Mouse (Mus musculus): Measurements from ENCODE around the gene Smpd2.

The Smpd2 gene

GRCm38 (mm10) chr10:41489708-41490517 is at the start of gene Smpd2, which contains the start of gene Ppil6:
Gene Smpd2 (minus strand): TSS chr10:41490369.
Gene Ppil6 (plus strand): TSS chr10:41490439.
- DNase-seq (ENCODE audit: low spot score) = peak; percentile 96

DNA sequence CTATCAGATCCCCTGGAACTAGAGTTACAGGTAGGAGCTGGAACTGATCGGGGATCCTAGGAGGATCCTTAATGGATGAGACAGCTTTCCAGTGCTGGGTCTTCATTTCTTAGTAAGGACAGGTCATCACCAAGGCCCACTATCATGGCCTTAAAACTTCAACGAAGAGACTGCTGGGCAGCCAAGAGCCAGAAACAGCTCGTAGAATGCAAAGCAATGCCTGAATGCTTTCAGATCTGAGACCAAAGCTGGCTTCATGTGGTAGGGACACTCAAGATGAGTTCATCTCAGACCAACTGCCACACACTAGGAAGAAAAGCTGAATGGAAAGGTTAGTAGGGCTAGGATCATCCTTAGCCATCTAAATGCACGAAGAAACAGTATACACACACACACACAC is 48.8 kb upstream of the Smpd2 start:
- no peak for DNase-seq (ENCODE audit: low spot score)

GRCm38 (mm10) chr10:41537983-41538330 is 47.8 kb upstream of the Smpd2 start:
- no peak for DNase-seq (ENCODE audit: low spot score)

- no peak for DNase-seq (ENCODE audit: low spot score)
Measured at GRCm38 (mm10) chr10:41537226-41537982, 47.2 kb upstream of the Smpd2 start.

DNA sequence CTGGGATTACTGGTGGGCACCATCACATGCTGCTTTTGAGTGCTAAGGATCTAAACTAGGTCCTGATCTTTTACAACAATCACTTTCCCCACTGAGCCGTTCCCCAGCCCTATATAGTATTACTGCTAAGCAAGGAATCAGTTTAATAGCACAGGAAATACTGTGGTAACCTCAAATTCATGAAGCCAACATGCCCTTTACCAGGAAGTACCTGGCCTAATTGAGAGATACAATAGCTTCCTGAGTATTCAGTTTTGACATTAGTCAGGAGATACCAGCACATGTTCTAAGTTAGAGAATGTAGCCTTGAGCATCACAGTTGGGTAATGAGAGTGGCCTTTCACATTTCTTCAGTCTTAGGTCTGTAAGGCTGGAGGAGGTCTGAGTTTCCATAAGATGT is 46.5 kb upstream of the Smpd2 start:
- no peak for DNase-seq (ENCODE audit: low spot score)

GRCm38 (mm10) chr10:41535991-41536390 is 45.8 kb upstream of the Smpd2 start:
- DNase-seq (ENCODE audit: low spot score) = no peak

DNA sequence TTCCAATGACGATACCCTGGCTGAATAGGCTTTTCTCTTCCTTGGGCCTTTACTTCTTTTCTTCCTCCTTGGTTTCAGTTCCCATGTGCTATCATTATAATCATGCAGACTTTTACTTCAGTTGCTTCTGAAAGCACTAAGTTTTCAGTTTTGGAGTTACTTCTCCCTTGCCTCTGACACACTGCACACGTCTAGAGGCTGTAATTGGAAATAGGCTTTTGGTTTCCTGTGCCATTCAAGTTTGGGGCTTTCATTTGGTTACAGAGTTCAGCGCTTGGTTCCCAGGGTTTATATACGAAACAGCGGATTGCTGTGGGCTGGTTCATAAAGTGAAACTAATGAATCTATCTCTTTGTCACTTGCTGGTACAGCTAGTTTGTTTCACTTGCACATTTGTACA is 39.8 kb upstream of the Smpd2 start:
- DNase-seq (ENCODE audit: low spot score) = no peak

DNA sequence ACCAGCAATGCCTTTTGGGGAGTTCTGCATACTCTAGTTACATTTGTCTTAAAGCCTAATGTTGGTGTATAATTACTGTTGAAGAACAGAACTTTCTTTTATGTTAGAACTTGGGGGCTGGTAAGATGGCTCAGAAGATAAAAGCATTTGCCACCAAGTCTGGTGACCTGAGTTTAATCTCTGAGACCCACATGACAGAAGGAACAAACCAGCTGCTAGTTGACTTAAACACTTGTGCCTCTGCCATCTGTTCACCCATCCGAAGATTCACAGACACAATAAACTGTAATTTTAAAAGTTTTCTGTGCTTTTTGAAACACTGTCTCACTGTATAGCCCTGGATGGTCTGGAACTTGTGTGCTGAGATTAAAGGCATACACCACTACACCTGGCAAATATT is 35.5 kb upstream of the Smpd2 start:
- no peak for DNase-seq (ENCODE audit: low spot score)

DNA sequence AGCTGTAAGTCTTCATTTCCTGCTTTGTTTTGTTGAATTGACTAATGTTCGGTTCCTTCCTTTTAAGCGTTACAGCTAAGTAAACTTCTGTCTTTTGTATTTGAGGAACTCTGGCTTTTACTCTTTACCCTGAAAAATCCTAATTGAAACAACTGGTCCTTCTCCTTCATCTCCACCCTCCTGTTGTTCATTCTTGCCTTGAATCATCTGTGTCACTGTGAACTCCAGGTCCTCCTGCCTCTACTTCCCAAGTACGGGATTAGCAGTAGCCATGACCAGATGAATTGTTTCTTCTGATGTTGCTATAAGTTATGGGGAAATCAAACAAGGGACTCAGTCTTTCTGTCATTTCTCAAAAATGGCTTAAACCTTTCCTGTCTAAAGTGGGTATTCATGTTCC is 33.2 kb upstream of the Smpd2 start:
- DNase-seq (ENCODE audit: low spot score) = no peak

DNA sequence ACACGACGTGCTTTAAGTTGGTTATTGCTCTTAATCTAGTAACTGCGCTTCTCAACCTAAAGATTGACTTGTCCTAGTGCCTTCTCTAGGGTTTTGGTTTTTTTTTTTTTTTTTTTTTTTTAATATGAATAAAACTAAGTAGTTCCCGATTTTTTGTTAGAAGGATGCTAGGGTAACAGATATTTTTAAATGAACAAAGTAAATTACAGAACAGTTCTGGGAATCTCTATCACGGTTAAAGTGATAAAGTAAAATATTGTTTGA is 30.2 kb upstream of the Smpd2 start:
- DNase-seq (ENCODE audit: low spot score) = no peak

DNA sequence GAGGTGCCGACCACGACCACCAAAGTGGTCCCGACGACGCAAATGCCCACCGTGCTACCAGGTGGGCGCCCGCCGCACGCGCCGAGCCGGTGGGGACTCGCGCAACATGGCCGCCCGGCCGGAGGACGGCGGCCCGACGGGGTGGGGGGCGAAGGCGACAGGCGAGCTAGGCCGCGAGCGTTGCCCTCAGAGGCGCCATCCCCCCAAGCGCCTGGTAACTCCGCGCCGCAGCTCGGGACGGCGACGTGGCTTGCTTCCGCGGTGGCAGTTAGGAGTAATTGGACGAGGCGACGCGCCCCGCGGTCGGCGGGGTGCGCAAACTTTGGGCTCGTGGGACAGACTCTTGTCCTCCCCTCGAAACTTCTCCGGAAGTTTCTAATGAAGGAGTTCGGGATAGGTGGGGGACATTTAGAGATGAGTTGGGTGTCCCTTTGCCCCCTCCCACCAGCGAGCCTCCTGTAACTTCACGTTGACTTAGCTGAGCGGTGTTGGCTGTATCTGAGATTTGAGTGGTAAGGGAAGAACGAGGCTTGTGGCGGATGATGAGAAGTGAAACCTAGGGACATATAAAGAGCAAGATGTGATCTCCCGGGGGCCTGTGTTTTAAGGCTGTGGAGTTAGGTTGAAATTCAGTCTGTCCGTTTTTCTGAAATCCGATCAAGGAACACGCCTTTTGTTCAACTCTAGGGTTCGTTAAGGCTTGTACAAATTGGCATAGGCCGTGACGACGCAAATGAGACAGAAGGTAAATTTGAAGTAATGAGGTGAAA is 29.7 kb upstream of the Smpd2 start:
- no peak for DNase-seq (ENCODE audit: low spot score)

DNA sequence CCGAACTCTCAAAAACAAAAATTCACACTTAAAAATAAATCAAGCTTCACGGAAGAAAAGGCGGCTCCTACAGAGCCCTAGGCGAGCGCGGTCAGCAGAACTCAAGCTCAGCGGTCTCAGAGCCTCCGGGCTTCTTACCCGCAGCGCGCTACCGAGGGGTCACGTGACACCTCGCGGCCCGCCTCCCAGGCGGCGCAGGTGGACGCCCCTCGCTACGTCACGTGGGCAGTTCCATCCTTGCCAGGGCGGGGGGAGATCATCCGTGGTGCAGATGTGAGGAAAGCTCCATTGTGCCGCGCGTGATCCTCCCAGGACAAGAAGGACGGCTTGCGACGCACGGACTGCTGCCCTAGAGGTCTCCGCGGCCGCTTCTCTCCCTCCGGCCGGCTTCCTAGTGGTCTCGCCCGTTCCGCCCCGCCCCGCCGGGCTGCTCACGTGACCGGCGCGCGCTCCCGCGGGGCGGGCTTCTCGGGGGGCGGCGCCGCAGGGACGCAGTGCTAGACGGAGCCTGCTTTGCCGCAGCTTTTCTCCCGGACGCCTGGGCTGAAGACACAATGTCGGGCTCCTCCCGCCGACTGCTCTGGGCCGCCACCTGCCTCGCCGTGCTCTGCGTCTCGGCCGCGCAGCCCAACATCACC is 28.9 kb upstream of the Smpd2 start, which contains the start of gene Cd164:
Cd164 (plus strand) TSS at position 434 of the 638 bp plus-strand sequence.
- peak; percentile 93 for DNase-seq (ENCODE audit: low spot score)

DNA sequence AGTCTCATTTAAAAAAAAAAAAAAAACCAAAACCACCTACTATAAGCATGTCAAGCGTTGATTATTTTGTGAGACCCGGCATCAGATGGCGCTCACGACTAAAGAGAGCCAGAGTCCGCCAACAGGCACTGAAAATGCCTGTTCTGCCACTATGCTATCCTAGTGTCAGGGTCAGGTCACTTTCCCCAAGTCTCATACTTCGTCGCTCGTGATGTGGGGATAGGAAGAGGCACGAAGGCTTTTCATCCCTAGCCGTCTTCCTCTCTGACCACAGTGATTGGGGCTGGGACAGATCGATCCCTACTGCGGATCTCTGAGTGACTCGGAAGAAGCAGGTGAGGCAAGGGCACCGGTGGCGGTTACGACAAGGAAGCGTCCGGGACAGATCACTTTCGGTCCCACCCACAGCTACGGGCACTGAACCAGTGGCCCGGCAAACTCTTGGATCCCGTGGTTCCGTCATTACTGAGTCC is 28.4 kb upstream of the Smpd2 start:
- DNase-seq (ENCODE audit: low spot score) = peak; percentile 70

- no peak for DNase-seq (ENCODE audit: low spot score)
Measured at GRCm38 (mm10) chr10:41514921-41515320, 24.8 kb upstream of the Smpd2 start.

DNA sequence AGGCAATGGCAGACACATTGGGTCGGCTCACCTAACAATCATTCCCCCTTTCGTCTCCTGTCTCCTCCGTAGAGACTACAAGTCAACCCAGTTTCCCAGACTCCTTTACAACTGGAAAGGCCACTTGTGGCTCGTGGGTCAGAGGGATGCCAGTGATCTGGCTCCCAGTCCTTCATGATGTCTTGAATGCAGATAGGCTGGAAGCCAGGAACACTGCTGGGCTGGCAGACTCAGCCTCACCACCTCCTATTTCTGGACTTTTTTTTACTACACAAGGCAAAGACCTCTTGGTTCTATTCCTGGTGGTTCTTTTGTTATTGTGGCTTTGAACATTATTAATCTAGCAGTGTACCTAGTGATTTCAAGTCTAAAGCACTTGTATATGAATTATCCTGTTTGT is 24.1 kb upstream of the Smpd2 start:
- no peak for DNase-seq (ENCODE audit: low spot score)

DNA sequence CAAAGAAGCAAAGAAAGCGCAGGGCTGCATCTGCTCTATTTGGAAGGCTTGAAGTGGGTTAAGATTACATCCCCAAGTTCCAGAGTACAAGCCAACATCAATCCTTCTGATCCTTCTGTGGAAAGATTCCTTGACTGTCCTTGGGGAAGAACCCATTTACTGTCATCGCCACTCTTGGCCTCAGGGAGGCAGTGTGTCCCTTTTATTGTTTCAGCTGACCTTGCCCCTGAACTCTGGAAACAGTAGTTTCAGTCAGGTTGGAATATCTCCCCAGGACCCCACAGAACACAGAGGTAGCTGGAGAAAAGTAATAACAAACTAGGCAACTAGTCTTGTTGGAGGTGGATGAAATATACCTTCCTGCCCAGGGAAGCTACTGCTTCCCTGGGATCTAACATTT is 19.0 kb upstream of the Smpd2 start:
- DNase-seq (ENCODE audit: low spot score) = no peak

- peak; percentile 38 for DNase-seq (ENCODE audit: low spot score)
Measured at GRCm38 (mm10) chr10:41505446-41505845, 15.3 kb upstream of the Smpd2 start.

DNA sequence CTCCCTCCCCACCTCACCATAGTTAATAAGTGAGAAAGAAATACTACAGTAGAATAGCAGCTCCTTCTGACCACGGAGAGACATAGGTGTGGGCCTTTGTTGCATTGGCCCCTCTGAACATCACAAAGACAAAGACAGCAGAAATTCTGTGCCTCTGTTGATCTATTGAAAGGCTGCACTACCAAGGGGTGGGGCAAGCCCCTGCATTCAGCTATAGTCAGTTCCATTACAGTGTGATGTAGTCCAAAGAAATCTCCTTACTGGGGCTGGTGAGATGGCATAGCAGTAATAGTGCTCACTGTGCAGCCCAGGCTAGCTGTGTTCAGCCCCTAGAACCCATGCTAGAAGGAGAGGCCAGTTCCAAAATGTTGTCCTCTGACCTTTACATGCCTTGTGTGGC is 14.8 kb upstream of the Smpd2 start:
- DNase-seq (ENCODE audit: low spot score) = no peak

DNA sequence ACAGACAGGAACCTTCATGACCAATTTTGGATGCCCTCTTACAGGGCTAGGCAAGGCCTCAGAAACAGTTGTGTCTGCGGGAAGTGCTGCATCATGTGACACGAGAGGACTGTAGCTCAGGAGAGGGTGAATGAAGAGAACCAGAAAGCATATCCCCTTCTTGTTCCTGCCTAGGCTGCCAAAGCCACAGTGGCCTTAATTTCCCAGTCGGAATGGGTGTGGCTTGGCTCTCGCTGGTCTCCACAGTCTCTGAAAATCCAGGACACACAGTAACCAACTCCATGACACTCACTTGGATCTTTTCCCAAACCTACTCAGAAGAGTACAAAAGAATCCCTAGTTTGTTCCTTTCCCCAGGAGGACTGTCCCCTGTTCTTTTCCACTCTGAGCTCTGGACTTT is 10.8 kb upstream of the Smpd2 start:
- no peak for DNase-seq (ENCODE audit: low spot score)

- DNase-seq (ENCODE audit: low spot score) = no peak
Measured at GRCm38 (mm10) chr10:41491111-41491510, 942 bp upstream of the Smpd2 start.

- DNase-seq (ENCODE audit: low spot score) = no peak
Measured at GRCm38 (mm10) chr10:41490518-41490873, 327 bp upstream of the Smpd2 start.

GRCm38 (mm10) chr10:41489294-41489693 is 875 bp downstream of the Smpd2 start:
- DNase-seq (ENCODE audit: low spot score) = no peak
